Mouse (Mus musculus) left cerebral cortex, postnatal 14 days (tissue): ENCODE data around the gene Vezt. TPM values are rescaled to one million over a fixed set of nuclear protein-coding genes. Genes with fewer than 3 reads are reported as not detected.
A peak's percentile ranks its signal among the peaks of the same experiment; 100 is the strongest.

Experiments used
- DNase-seq, 2 experiments: peaks; one replicate each; pipeline ENCODE4 v3.0.0; 2021 to 2022; ENCODE audit warnings: low spot score in 2 of 2, mixed read lengths in 1 of 2
- intact Hi-C: fragments of 180-260 bp; cut with DNase I; formaldehyde crosslinking; loops from one replicate; pipeline ENCODE4 v1.15.1; 2025
- long read RNA-seq, 2 experiments: library from polyadenylated mRNA; stranded (forward); transcript quantifications; one replicate each; pipeline ENCODE4 v2.0.0; 2021
- total RNA-seq, 2 experiments: library from RNA; stranded (reverse); gene quantifications; 2 replicates each; pipeline ENCODE4 v1.2.3; 2021

Vezt gene
- 100 to 1,000 TPM in 1 of 2 experiments, 10 to 100 TPM in 1; 86.8 to 102 TPM for total RNA-seq
- long read RNA-seq, experiment 1, full-length matches to known transcripts, result 21 of 36 reads
- long read RNA-seq, experiment 1, partial matches to known transcripts, result 3 of 36 reads
- long read RNA-seq, experiment 1, other reads (novel, unspliced or antisense), result 12 of 36 reads
- long read RNA-seq, experiment 2, full-length matches to known transcripts, result 24 of 31 reads
- long read RNA-seq, experiment 2, partial matches to known transcripts, result 1 of 31 reads
- long read RNA-seq, experiment 2, other reads (novel, unspliced or antisense), result 6 of 31 reads

GRCm38 (mm10) chr10:94035658-94036374 is at the start of gene Vezt, which contains the start of gene Fgd6:
Gene Vezt, minus strand, starts transcription at chr10:94035817.
Gene Fgd6, plus strand, starts transcription at chr10:94036001.
- DNase-seq, result peak; percentile 99
- intact Hi-C loops, result loop anchor here (1.0 to 5.0 kb wide), 2 partner anchors 61 to 79 kb away; no protein-coding TSS in a partner anchor

- intact Hi-C loops, result no loop called here
- peak in 1 of 2 experiments; percentile 18 for DNase-seq
Observed at GRCm38 (mm10) chr10:94082040-94082734, 46.6 kb upstream of the Vezt start.

- intact Hi-C loops, result no loop called here
- DNase-seq, result no peak
Observed at GRCm38 (mm10) chr10:94080740-94081139, 45.1 kb upstream of the Vezt start.

GRCm38 (mm10) chr10:94076966-94077825 is 41.6 kb upstream of the Vezt start:
- intact Hi-C loops, result no loop called here
- DNase-seq, result peak in 1 of 2 experiments; percentile 30

- DNase-seq, result no peak
Observed at GRCm38 (mm10) chr10:94072916-94073465, 37.4 kb upstream of the Vezt start.

GRCm38 (mm10) chr10:94072261-94072915 is 36.8 kb upstream of the Vezt start:
- intact Hi-C loops, result no loop called here
- DNase-seq, result no peak

More at GRCm38 (mm10) chr10:94072916-94073465, 37.4 kb upstream of the Vezt start:
- intact Hi-C loops, result no loop called here

- DNase-seq, result no peak
- intact Hi-C loops, result no loop called here
Observed at GRCm38 (mm10) chr10:94071641-94072040, 36.0 kb upstream of the Vezt start.

GRCm38 (mm10) chr10:94068701-94069100 is 33.1 kb upstream of the Vezt start:
- no peak for DNase-seq
- intact Hi-C loops, result no loop called here

- intact Hi-C loops, result no loop called here
- no peak for DNase-seq
Observed at GRCm38 (mm10) chr10:94066896-94067295, 31.3 kb upstream of the Vezt start.

- no peak for DNase-seq
- intact Hi-C loops, result no loop called here
Observed at GRCm38 (mm10) chr10:94062357-94062756, 26.7 kb upstream of the Vezt start.

GRCm38 (mm10) chr10:94060190-94060589 is 24.6 kb upstream of the Vezt start:
- intact Hi-C loops, result no loop called here
- DNase-seq, result no peak

- intact Hi-C loops, result no loop called here
- no peak for DNase-seq
Observed at GRCm38 (mm10) chr10:94059618-94060055, 24.0 kb upstream of the Vezt start.

- DNase-seq, result no peak
- intact Hi-C loops, result no loop called here
Observed at GRCm38 (mm10) chr10:94056487-94056886, 20.9 kb upstream of the Vezt start.

GRCm38 (mm10) chr10:94050736-94051135 is 15.1 kb upstream of the Vezt start:
- no peak for DNase-seq
- intact Hi-C loops, result no loop called here

- intact Hi-C loops, result no loop called here
- DNase-seq, result no peak
Observed at GRCm38 (mm10) chr10:94049121-94049520, 13.5 kb upstream of the Vezt start.

- intact Hi-C loops, result no loop called here
- no peak for DNase-seq
Observed at GRCm38 (mm10) chr10:94047845-94048559, 12.4 kb upstream of the Vezt start.

- no peak for DNase-seq
- intact Hi-C loops, result no loop called here
Observed at GRCm38 (mm10) chr10:94047024-94047423, 11.4 kb upstream of the Vezt start.

GRCm38 (mm10) chr10:94045301-94045700 is 9.7 kb upstream of the Vezt start:
- intact Hi-C loops, result no loop called here
- no peak for DNase-seq
